Mouse (Mus musculus): ENCODE data around the gene Tspan9. TPM values are rescaled to one million over a fixed set of nuclear protein-coding genes. Genes with fewer than 3 reads are reported as not detected.

The Tspan9 gene
- polyA plus RNA-seq, 1 experiment from 2014 or later = 156 TPM

GRCm38 (mm10) chr6:128028116-128028940, 115.1 kb downstream of the Tspan9 start:
- ATAC-seq (ENCODE audit: insufficient number of reproducible peaks, low FRiP score, low TSS enrichment, low read depth) = no peak
- 24% methylated on average over 10 of the region's 10 CpGs for WGBS
- Histone ChIP-seq H3K27me3 (no peaks in the 10 kb centered on the region), H3K4me2 (replicated peaks) (no peak overlapping the region), H3K4me3 (replicated peaks) (no peak overlapping the region), H3K4me1 (peaks cover 83% of the 10 kb centered on the region), H3K27ac (replicated peaks) (peak overlapping the region; percentile 39; the same call in 1 of the 2 replicates), H3K36me3 (no peaks in the 10 kb centered on the region), H3K9ac (no peak overlapping the region), H3K9me3 (replicated peaks) (no peaks in the 10 kb centered on the region)

- no peak for ATAC-seq (ENCODE audit: insufficient number of reproducible peaks, low FRiP score, low TSS enrichment, low read depth)
- no peaks in the 10 kb centered on the region for H3K36me3 ChIP-seq
- no peak overlapping the region for H3K27ac ChIP-seq (replicated peaks)
- peaks cover 84% of the 10 kb centered on the region for H3K4me1 ChIP-seq
- no peak overlapping the region for H3K4me2 ChIP-seq (replicated peaks)
- H3K4me3 ChIP-seq (replicated peaks) = no peak overlapping the region
- no peaks in the 10 kb centered on the region for H3K9me3 ChIP-seq (replicated peaks)
- H3K9ac ChIP-seq = no peak overlapping the region
- WGBS = 86% methylated on average over 8 of the region's 8 CpGs
- H3K27me3 ChIP-seq = no peaks in the 10 kb centered on the region
Measured at GRCm38 (mm10) chr6:128025997-128026396, 117.4 kb downstream of the Tspan9 start.

GRCm38 (mm10) chr6:128025581-128025980, 117.8 kb downstream of the Tspan9 start:
- Histone ChIP-seq H3K4me2 (replicated peaks) (no peak overlapping the region), H3K27me3 (no peaks in the 10 kb centered on the region), H3K9me3 (replicated peaks) (no peaks in the 10 kb centered on the region), H3K9ac (no peak overlapping the region), H3K27ac (replicated peaks) (no peak overlapping the region), H3K36me3 (no peaks in the 10 kb centered on the region), H3K4me3 (replicated peaks) (no peak overlapping the region), H3K4me1 (peaks cover 84% of the 10 kb centered on the region)
- 55% methylated on average over 13 of the region's 13 CpGs for WGBS
- ATAC-seq (ENCODE audit: insufficient number of reproducible peaks, low FRiP score, low TSS enrichment, low read depth) = no peak

GRCm38 (mm10) chr6:128022207-128022606, 121.2 kb downstream of the Tspan9 start:
- H3K4me1 ChIP-seq = peaks cover 70% of the 10 kb centered on the region
- ATAC-seq (ENCODE audit: insufficient number of reproducible peaks, low FRiP score, low TSS enrichment, low read depth) = no peak
- 36% methylated on average over 6 of the region's 6 CpGs for WGBS

GRCm38 (mm10) chr6:128021931-128022202, 121.5 kb downstream of the Tspan9 start:
- peak overlapping the region; percentile 45; the same call in 1 of the 2 replicates for H3K27ac ChIP-seq (replicated peaks)
- no peak overlapping the region for H3K4me3 ChIP-seq (replicated peaks)
- ATAC-seq (ENCODE audit: insufficient number of reproducible peaks, low FRiP score, low TSS enrichment, low read depth) = no peak
- H3K9ac ChIP-seq = no peak overlapping the region
- no peak overlapping the region; the same call in 1 of the 2 replicates for H3K4me2 ChIP-seq (replicated peaks)
- H3K9me3 ChIP-seq (replicated peaks) = no peaks in the 10 kb centered on the region
- no peaks in the 10 kb centered on the region for H3K36me3 ChIP-seq
- H3K27me3 ChIP-seq = no peaks in the 10 kb centered on the region
- WGBS = 42% methylated on average over 5 of the region's 5 CpGs
- H3K4me1 ChIP-seq = peaks cover 72% of the 10 kb centered on the region

More at GRCm38 (mm10) chr6:128022207-128022606, 121.2 kb downstream of the Tspan9 start:
- Histone ChIP-seq H3K9ac (no peak overlapping the region), H3K9me3 (replicated peaks) (no peaks in the 10 kb centered on the region), H3K27me3 (no peaks in the 10 kb centered on the region), H3K36me3 (no peaks in the 10 kb centered on the region), H3K4me2 (replicated peaks) (no peak overlapping the region), H3K27ac (replicated peaks) (no peak overlapping the region), H3K4me3 (replicated peaks) (no peak overlapping the region)

DNA sequence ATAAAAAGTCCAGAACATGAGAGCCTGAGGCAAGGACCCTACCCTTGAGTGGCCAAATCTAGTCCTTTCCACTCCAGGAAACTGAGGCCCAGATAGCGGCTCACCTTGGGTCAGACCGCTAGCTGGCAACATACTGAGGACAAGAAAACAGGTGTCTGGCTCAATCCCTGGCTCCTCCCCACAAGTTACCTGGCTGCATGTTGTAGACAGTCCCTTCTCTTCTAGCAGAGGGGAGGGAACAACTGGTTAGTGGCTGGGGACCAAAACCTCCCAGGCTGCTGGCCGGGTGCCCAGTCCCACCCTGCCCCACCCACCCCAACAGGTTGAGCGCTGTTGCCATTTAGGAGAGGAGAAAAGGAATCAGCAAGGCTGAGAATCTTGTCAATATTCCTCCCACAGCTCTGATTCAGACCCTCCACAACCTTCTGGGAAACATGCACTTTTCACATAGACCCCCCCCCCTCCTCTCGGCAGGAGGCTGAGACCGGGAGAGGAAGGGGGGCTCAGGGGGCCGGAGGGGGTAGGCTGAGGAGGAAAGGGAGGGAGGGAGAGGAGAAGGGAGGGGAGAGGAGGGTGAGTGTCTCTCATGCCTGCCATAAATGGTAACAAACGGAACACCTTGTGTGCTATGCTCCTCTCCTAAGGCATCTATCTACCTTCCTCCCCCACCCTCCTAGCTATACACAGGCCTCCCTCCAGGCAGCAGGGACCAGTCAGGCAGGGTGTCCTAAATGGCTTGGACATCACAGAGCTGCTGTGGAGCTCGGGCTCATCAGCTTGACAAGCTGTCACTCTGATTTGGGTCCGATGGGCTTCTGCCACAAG, 122.1 kb downstream of the Tspan9 start:
- Histone ChIP-seq H3K27me3 (no peaks in the 10 kb centered on the region), H3K36me3 (no peaks in the 10 kb centered on the region), H3K4me1 (peaks cover 76% of the 10 kb centered on the region), H3K4me2 (replicated peaks) (peak overlapping the region; percentile 2; the same call in 1 of the 2 replicates), H3K9ac (no peak overlapping the region), H3K4me3 (replicated peaks) (no peak overlapping the region), H3K9me3 (replicated peaks) (no peaks in the 10 kb centered on the region), H3K27ac (replicated peaks) (peak overlapping the region; percentile 49)
- ATAC-seq (ENCODE audit: insufficient number of reproducible peaks, low FRiP score, low TSS enrichment, low read depth) = peak; percentile 35; the same call in 1 of the 2 replicates
- 25% methylated on average over 8 of the region's 10 CpGs for WGBS

- H3K36me3 ChIP-seq = no peaks in the 10 kb centered on the region
- H3K4me3 ChIP-seq (replicated peaks) = no peak overlapping the region
- H3K27me3 ChIP-seq = no peaks in the 10 kb centered on the region
- peaks cover 70% of the 10 kb centered on the region for H3K4me1 ChIP-seq
- no peaks in the 10 kb centered on the region for H3K9me3 ChIP-seq (replicated peaks)
- H3K27ac ChIP-seq (replicated peaks) = peak overlapping the region; percentile 49; the same call in 1 of the 2 replicates
- no peak overlapping the region for H3K9ac ChIP-seq
- ATAC-seq (ENCODE audit: insufficient number of reproducible peaks, low FRiP score, low TSS enrichment, low read depth) = no peak
- H3K4me2 ChIP-seq (replicated peaks) = 0 out of 2 replicates have a peak overlapping the region, but pooled peaks have one; percentile 2
- WGBS = 27% methylated on average over 8 of the region's 8 CpGs
Measured at GRCm38 (mm10) chr6:128020521-128021057, 122.8 kb downstream of the Tspan9 start.

DNA sequence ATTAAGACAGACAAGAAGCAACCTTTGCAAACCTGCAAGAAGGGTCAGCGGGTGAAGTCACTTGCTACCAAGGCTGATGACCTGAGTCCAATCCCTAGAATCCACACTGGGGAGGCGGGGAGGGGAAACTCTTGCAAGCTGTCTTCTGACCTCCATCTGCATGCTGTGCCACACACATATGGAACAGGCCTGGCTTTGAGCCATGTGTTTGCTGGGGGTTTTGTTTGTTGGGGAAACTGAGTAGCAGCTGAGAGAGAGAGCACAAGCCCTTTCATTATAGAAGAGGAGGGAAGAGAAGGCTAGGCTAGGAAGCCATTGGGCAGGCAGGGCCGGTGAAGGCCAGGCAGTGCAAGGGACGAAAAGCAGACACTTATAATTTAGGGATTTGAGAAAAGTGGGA, 123.3 kb downstream of the Tspan9 start:
- Histone ChIP-seq H3K4me2 (replicated peaks) (no peak overlapping the region), H3K4me1 (peaks cover 64% of the 10 kb centered on the region)
- WGBS = 38% methylated on average over 4 of the region's 4 CpGs

DNA sequence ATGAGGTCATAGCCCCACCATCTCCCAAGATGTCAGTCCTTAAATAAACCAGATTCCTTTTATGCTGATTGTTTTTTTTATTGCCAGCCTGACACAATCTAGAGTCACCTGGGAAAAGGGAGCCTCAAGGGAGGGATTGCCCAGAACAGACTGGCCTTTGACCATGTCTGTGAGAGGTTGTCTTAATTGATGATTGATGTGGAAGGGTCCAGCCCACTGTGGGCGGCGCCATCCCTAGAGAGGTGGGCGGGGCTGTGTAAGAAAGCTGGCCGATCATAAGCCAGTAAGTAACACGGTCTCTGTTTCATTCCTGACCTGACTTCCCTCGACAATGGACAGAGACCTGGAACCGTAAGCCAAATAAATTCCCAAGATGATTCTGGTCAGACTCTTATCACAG, 124.3 kb downstream of the Tspan9 start:
- WGBS = 81% methylated on average over 7 of the region's 7 CpGs
- Histone ChIP-seq H3K9me3 (replicated peaks) (no peaks in the 10 kb centered on the region), H3K4me3 (replicated peaks) (no peak overlapping the region), H3K27ac (replicated peaks) (no peak overlapping the region), H3K9ac (no peak overlapping the region), H3K4me2 (replicated peaks) (no peak overlapping the region), H3K27me3 (no peaks in the 10 kb centered on the region), H3K4me1 (peaks cover 57% of the 10 kb centered on the region), H3K36me3 (no peaks in the 10 kb centered on the region)
- ATAC-seq (ENCODE audit: insufficient number of reproducible peaks, low FRiP score, low TSS enrichment, low read depth) = no peak

More for the DNA sequence above, 123.3 kb downstream of the Tspan9 start:
- ATAC-seq (ENCODE audit: insufficient number of reproducible peaks, low FRiP score, low TSS enrichment, low read depth) = no peak
- 0 out of 2 replicates have a peak overlapping the region, but pooled peaks have one; percentile 49 for H3K27ac ChIP-seq (replicated peaks)
- H3K36me3 ChIP-seq = no peaks in the 10 kb centered on the region
- H3K27me3 ChIP-seq = no peaks in the 10 kb centered on the region
- H3K9me3 ChIP-seq (replicated peaks) = no peaks in the 10 kb centered on the region
- H3K4me3 ChIP-seq (replicated peaks) = no peak overlapping the region
- no peak overlapping the region for H3K9ac ChIP-seq

GRCm38 (mm10) chr6:128015304-128015703, 128.1 kb downstream of the Tspan9 start:
- Histone ChIP-seq H3K4me2 (replicated peaks) (no peak overlapping the region), H3K4me1 (peaks cover 40% of the 10 kb centered on the region), H3K36me3 (no peaks in the 10 kb centered on the region), H3K4me3 (replicated peaks) (no peak overlapping the region), H3K27me3 (no peaks in the 10 kb centered on the region), H3K27ac (replicated peaks) (no peak overlapping the region), H3K9ac (no peak overlapping the region), H3K9me3 (replicated peaks) (no peaks in the 10 kb centered on the region)
- no peak for ATAC-seq (ENCODE audit: insufficient number of reproducible peaks, low FRiP score, low TSS enrichment, low read depth)
- 87% methylated on average over 7 of the region's 7 CpGs for WGBS

DNA sequence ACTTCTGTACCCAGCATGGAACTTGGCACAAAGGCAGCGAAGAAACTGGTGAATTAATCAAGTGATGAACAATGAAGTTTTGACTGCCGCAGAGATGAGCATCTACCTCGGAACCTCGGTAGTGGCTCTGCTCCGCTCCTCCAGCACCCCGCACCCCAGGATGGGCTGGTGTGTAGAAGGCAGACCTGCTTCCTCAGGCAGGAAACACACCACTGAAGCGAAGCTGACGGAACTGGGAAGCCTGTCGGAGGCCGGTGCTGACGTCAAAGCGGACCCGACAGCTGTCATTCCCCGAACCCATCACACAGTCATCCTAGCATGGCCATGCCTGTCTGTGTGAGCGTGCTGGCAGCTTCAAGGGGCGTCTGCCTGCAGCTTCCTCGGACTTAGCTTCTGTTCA, 131.6 kb downstream of the Tspan9 start:
- 62% methylated on average over 17 of the region's 17 CpGs for WGBS
- H3K9ac ChIP-seq = no peak overlapping the region
- H3K4me2 ChIP-seq (replicated peaks) = no peak overlapping the region
- H3K4me3 ChIP-seq (replicated peaks) = no peak overlapping the region
- H3K27ac ChIP-seq (replicated peaks) = peak overlapping the region; percentile 89
- no peaks in the 10 kb centered on the region for H3K36me3 ChIP-seq
- no peaks in the 10 kb centered on the region for H3K9me3 ChIP-seq (replicated peaks)
- no peaks in the 10 kb centered on the region for H3K27me3 ChIP-seq
- H3K4me1 ChIP-seq = peaks cover 56% of the 10 kb centered on the region
- ATAC-seq (ENCODE audit: insufficient number of reproducible peaks, low FRiP score, low TSS enrichment, low read depth) = no peak

All from embryonic facial prominence, embryonic 15.5 days (tissue).